Mouse (Mus musculus) heart, embryonic 11.5 days (tissue): Measurements from ENCODE around the gene Stk39. TPM values are rescaled to one million over a fixed set of nuclear protein-coding genes. Genes with fewer than 3 reads are reported as not detected.

Experiments
- ATAC-seq: fragments of 200-750 bp; cut with Nextera tagmentation; replicated peaks from 2 replicates; pipeline ENCODE4 v1.8.0; 2017; ENCODE audit warnings: moderate library complexity; ENCODE audit not compliant: insufficient number of reproducible peaks, low FRiP score, low TSS enrichment
- H3K27ac ChIP-seq: fragments of 300-500 bp; sonication (generic); 2 replicates; pipeline ENCODE4 v1.5.1; 2014; ENCODE audit warnings: mild to moderate bottlenecking, low read depth, low read length
- H3K27me3 ChIP-seq: fragments of 300-500 bp; sonication (generic); 2 replicates; pipeline ENCODE4 v1.6.1; 2014; ENCODE audit warnings: mild to moderate bottlenecking, low read length, mixed read lengths; ENCODE audit not compliant: control insufficient read depth, insufficient read depth
- H3K36me3 ChIP-seq: fragments of 300-500 bp; sonication (generic); 2 replicates; pipeline ENCODE4 v1.6.1; 2014; ENCODE audit warnings: mild to moderate bottlenecking, low read length, moderate library complexity, mixed read lengths; ENCODE audit not compliant: control insufficient read depth, insufficient read depth
- H3K4me1 ChIP-seq: fragments of 300-500 bp; sonication (generic); 2 replicates; pipeline ENCODE4 v1.6.1; 2014; ENCODE audit warnings: low read length; ENCODE audit not compliant: control insufficient read depth, insufficient read depth
- H3K4me2 ChIP-seq: fragments of 300-500 bp; sonication (generic); 2 replicates; pipeline ENCODE4 v1.6.1; 2014; ENCODE audit warnings: mild to moderate bottlenecking, moderate library complexity
- H3K4me3 ChIP-seq: fragments of 300-500 bp; sonication (generic); 2 replicates; pipeline ENCODE4 v1.5.1; 2014; ENCODE audit warnings: low read depth, low read length
- H3K9ac ChIP-seq: fragments of 300-500 bp; sonication (generic); 2 replicates; pipeline ENCODE4 v1.6.1; 2014; ENCODE audit warnings: mild to moderate bottlenecking, low read depth, low read length, moderate library complexity
- H3K9me3 ChIP-seq: fragments of 300-500 bp; sonication (generic); replicated peaks from 2 replicates; pipeline ENCODE4 v1.6.1; 2016; ENCODE audit warnings: low read length; ENCODE audit not compliant: control insufficient read depth
- WGBS: fragments of 180-500 bp; shearing (Covaris S2); extraction: QIAGEN DNeasy Blood & Tissue Kit; methylation state at CpG from one replicate; pipeline ENCODE4 v1.1.7; 2014; ENCODE audit not compliant: insufficient replicate concordance; 5-methylcytosine and 5-hydroxymethylcytosine counted together
- polyA plus RNA-seq: library from polyadenylated mRNA; unstranded; fragments of >200 nt; fragmentation: Nextera tagmentation; extraction: Ambion mirVana; gene quantifications from 2 replicates; pipeline ENCODE4 v1.2.1, GENCODE M21; 2014

Stk39 gene
- polyA plus RNA-seq, 1 experiment from 2014 or later, result 58.3 TPM

DNA sequence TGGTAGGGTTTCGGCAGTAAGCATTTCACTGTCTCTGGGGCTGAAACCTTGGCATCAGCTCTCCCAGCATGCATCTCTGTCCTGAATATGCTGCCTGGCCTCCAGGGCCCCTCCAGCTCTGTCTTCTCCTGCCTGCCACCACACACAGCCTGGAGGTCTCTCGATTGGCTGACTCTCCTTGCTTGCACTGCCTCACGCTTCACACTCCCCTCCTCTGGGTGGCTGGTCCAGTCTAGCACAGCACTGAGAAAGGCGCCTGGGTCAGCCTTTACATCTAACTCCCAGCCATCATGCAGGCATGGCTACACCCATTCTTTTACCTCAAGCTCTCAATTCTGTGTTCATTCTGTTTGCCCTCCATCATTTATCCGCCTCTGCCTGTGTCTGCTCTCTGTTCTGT lies 153.6 kb downstream of the Stk39 start:
- Histone ChIP-seq H3K4me2 (no peak overlapping the region), H3K36me3 (no peaks in the 10 kb centered on the region), H3K27me3 (no peaks in the 10 kb centered on the region), H3K9me3 (no peaks in the 10 kb centered on the region), H3K9ac (no peak overlapping the region), H3K4me3 (no peak overlapping the region), H3K4me1 (peaks cover 19% of the 10 kb centered on the region), H3K27ac (no peak overlapping the region)
- 78% methylated on average over 5 of the region's 5 CpGs for WGBS
- ATAC-seq, result no peak

DNA sequence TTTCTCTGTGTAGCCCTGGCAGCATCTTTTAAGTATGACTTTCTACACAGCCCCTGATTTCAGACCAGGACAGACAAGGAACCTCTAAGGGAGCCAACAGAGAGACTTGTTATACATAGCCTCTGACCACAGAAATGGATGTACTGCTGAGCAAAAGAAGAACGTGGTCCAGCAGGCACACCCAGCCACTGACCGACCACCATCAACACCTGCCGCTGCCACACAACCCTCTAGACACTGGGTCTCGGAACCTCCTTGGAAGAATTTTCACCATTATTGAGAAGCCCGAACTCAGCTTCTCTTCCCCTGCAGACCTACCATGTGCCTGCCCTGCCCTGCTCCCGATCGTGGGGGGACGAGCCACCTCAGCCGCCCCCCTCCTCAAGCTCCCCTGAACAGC lies 154.2 kb downstream of the Stk39 start:
- 88% methylated on average over 9 of the region's 9 CpGs for WGBS
- peaks cover 19% of the 10 kb centered on the region for H3K4me1 ChIP-seq

DNA sequence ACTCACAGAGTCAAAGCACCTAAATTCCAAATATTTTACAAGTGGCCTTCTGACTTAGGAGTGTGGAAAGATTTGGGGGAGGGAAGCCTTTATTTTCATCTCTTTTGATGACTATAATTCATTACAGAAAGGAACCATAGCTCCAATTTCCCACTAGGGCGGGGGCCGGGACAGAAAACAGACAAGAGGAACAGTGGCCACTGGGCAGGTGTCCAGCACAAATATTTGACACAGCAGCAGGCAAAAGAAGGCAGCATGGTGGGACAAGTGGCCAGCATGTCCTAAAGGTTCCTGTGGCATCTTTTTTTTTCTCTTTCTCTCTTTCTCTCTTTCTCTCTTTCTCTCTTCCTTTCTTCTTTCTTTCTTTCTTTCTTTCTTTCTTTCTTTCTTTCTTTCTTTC lies 154.6 kb downstream of the Stk39 start:
- Histone ChIP-seq H3K9me3 (no peaks in the 10 kb centered on the region), H3K4me3 (no peak overlapping the region), H3K9ac (no peak overlapping the region), H3K4me1 (peaks cover 19% of the 10 kb centered on the region), H3K4me2 (no peak overlapping the region), H3K36me3 (no peaks in the 10 kb centered on the region), H3K27me3 (no peaks in the 10 kb centered on the region), H3K27ac (no peak overlapping the region)
- no peak for ATAC-seq
- WGBS, result 63% methylated on average over 2 of the region's 2 CpGs

More for the DNA sequence above, 154.2 kb downstream of the Stk39 start:
- H3K27me3 ChIP-seq, result no peaks in the 10 kb centered on the region
- no peaks in the 10 kb centered on the region for H3K9me3 ChIP-seq
- H3K4me2 ChIP-seq, result no peak overlapping the region
- no peak for ATAC-seq
- no peaks in the 10 kb centered on the region for H3K36me3 ChIP-seq
- H3K4me3 ChIP-seq, result no peak overlapping the region
- no peak overlapping the region for H3K9ac ChIP-seq
- H3K27ac ChIP-seq, result no peak overlapping the region

DNA sequence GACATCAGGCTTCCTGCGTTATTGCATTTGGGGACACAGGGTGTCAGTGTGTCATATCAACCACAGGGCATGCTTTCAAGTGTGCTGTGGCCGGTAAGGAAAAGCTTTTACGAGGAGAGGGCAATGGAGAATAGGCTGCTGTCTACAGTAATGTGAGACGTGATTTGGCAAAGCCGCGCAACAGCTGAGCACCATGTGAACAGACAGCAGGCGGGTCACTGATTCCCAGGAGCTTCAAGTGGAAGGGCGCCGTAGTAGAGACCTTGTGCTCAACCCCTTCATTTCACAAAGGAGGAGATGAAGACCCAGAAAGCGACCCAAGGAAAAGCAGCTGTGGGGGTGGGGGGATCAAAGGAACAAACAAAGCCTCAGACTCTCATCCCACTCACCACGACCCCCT lies 156.8 kb downstream of the Stk39 start:
- peaks cover 10% of the 10 kb centered on the region for H3K4me1 ChIP-seq
- no peak overlapping the region for H3K9ac ChIP-seq
- H3K9me3 ChIP-seq, result no peaks in the 10 kb centered on the region
- H3K27ac ChIP-seq, result no peak overlapping the region
- H3K36me3 ChIP-seq, result no peaks in the 10 kb centered on the region; the same call in 1 of the 2 replicates
- 77% methylated on average over 11 of the region's 11 CpGs for WGBS
- H3K27me3 ChIP-seq, result no peaks in the 10 kb centered on the region
- ATAC-seq, result no peak; the same call in 1 of the 2 replicates
- H3K4me2 ChIP-seq, result no peak overlapping the region
- no peak overlapping the region for H3K4me3 ChIP-seq

DNA sequence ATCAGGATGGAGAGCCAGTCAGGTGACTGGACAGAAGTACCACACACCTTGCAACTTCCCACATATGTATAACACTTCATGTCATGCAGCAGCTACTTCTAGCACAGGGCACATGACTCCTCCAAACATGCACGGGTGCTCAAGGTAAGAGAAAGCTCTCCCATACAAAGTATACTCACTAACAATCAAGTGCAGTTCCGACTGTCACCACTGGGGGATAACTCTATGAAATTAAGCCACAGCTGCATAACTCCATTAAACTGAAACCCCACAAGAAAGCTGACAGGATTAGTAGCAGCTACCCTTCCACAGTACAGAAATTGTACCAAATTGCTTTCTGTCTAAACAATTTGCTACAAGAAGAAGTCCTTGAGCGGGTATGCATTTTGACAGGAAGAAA lies 161.9 kb downstream of the Stk39 start:
- Histone ChIP-seq H3K36me3 (peaks cover 4% of the 10 kb centered on the region; the same call in 1 of the 2 replicates), H3K9ac (no peak overlapping the region), H3K4me1 (no peaks in the 10 kb centered on the region), H3K4me2 (no peak overlapping the region), H3K9me3 (no peaks in the 10 kb centered on the region), H3K27ac (no peak overlapping the region), H3K4me3 (no peak overlapping the region), H3K27me3 (no peaks in the 10 kb centered on the region)
- WGBS, result 83% methylated on average over 3 of the region's 3 CpGs
- ATAC-seq, result no peak

DNA sequence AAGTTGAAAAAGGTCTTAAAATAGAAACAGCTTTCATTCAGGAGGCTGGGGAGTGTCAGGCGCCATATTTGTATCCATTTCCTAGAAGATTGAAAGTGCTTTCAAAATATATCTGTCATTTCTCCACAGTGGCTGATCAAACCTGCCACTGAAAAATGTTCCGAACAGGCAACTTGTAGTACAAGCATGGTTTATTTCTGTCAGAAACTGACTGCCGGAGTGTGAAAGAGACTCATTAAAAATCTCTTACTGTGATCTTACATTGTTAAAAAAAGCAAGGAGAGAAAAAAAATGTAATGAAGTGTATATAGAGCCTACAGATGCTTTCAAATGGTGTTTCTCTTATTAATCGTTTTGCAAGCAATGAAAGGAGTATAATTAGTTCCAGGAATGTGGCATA lies 165.5 kb downstream of the Stk39 start:
- WGBS, result 80% methylated on average over 4 of the region's 4 CpGs
- Histone ChIP-seq H3K4me2 (no peak overlapping the region), H3K27me3 (no peaks in the 10 kb centered on the region), H3K36me3 (peaks cover 4% of the 10 kb centered on the region; the same call in 1 of the 2 replicates), H3K4me1 (peaks cover 7% of the 10 kb centered on the region), H3K4me3 (no peak overlapping the region), H3K9ac (no peak overlapping the region), H3K27ac (no peak overlapping the region), H3K9me3 (no peaks in the 10 kb centered on the region)
- no peak for ATAC-seq

DNA sequence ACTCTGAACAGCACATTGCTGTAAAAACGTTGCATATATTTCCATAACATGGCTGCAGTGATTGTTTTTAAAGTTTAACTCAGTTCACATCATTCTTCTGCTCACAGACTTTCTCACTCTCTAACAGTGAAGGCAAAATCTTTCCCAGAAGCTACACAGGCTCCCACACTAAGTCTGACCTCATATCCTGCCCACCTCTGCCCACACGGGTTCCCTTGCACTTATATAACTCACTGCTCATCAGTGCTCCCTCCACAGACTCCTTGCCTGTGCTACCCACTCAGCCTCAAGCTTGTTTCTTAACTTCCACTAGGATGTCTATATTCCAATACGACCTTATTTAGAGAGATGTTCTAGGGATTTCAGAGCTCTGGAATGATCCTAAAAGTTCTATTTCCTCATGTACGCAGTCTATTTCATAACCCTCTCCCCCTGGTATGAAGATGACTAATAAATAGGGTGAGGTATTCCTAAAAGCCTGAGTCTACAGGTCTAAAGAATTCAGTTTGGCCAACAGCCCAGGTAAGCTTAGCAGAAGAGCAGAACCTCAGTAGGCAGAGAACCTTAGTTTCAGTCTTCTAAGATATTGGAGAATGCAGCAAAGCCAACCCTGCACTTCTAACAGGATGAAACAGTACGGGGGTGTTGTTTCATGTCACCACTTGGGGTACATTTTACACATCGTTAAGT lies 167.2 kb downstream of the Stk39 start:
- no peak for ATAC-seq
- H3K4me2 ChIP-seq, result no peak overlapping the region
- H3K36me3 ChIP-seq, result peaks cover 4% of the 10 kb centered on the region; the same call in 1 of the 2 replicates
- no peaks in the 10 kb centered on the region for H3K27me3 ChIP-seq
- H3K9me3 ChIP-seq, result no peaks in the 10 kb centered on the region
- no peak overlapping the region for H3K9ac ChIP-seq
- H3K4me3 ChIP-seq, result no peak overlapping the region
- WGBS, result 83% methylated on average over 6 of the region's 6 CpGs
- no peak overlapping the region for H3K27ac ChIP-seq
- H3K4me1 ChIP-seq, result peaks cover 7% of the 10 kb centered on the region

DNA sequence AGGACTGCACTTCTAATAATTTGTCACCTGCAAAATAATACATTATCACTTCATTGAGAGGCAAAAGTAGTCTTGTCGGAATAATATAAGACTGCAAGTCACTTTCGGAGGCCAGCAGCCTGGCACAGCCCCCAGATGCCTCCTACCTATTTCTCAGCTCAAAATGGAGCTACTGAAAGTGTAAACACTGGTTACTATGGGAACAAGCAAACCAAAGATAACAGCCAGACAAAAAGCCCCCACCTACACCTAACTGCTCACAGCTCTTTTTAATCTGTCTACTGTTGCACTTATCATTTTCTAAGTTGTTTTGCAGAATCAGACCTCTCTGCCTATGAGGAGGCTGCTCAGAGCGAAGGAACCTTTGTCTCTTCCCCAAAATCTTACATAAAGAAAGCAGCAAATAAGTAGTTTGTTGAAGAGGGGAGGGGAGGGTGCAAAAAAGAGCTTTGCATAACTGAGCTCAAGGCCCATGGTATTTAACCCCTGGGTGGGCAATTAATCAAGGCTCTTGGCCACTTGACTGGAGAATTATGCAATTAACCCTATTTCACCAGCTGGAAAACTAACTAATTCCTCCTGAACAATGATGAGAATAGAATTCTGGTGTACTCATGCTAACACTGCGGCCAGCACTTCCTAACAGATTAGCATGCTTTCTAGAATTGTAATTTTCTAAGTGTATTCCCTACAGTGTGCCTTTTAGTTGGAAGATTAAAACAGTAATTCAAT lies 170.1 kb downstream of the Stk39 start:
- Histone ChIP-seq H3K9me3 (no peaks in the 10 kb centered on the region), H3K4me3 (no peak overlapping the region), H3K36me3 (peaks cover 4% of the 10 kb centered on the region; the same call in 1 of the 2 replicates), H3K27me3 (no peaks in the 10 kb centered on the region), H3K9ac (no peak overlapping the region), H3K4me2 (no peak overlapping the region; the same call in 1 of the 2 replicates), H3K4me1 (peaks cover 7% of the 10 kb centered on the region), H3K27ac (no peak overlapping the region)
- WGBS, result 59% methylated on average over 4 of the region's 4 CpGs
- no peak for ATAC-seq
